ENCODE assay signal across 14 mouse cellular contexts in the genomic region with DNA sequence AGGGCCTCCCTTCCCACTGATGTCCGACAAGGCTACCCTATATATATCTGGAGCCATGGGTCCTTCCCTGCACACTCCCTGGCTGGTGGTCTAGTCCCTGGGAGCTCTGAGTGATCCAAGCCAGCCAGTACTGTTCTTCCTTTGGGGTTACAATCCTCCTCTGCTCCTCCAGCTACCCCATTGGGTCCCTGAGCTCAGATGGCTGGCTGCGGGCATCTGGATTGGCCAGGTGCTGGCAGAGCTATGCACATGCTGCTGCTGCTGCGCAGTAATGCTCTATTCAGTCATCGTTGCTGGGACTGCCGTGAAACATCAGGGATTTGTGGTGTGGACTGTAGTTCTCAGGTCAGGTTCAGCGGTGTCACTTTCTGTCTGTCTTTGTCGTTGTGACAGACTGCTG. TPM values are rescaled to one million over a fixed set of nuclear protein-coding genes. Genes with fewer than 3 reads are reported as not detected.
"Had no signal": no experiment of that assay in that cellular context is flagged by ENCODE, and none has a peak within 500 bp of the region (broad histone marks: within the 10 kb centered on the region; RNA-seq: fewer than 3 reads in every experiment).

No protein-coding gene starts in this region.

- H3K4me1 ChIP-seq: limb, embryonic 15.5 days; midbrain, embryonic 12.5 days; midbrain, embryonic 15.5 days; neural tube, embryonic 12.5 days had no signal

- ATAC-seq: liver, postnatal 0 days; lung, postnatal 0 days; midbrain, embryonic 15.5 days had no signal

- H3K4me2 ChIP-seq: limb, embryonic 15.5 days; liver, embryonic 11.5 days; lung, embryonic 14.5 days; midbrain, embryonic 12.5 days; midbrain, embryonic 15.5 days; neural tube, embryonic 12.5 days had no signal

- H3K9ac ChIP-seq: limb, embryonic 15.5 days; liver, embryonic 14.5 days; liver, postnatal 0 days; lung, embryonic 14.5 days; midbrain, embryonic 12.5 days; midbrain, embryonic 15.5 days; neural tube, embryonic 12.5 days had no signal

- H3K27ac ChIP-seq: limb, embryonic 15.5 days; liver, embryonic 14.5 days; macrophage; midbrain, embryonic 12.5 days; midbrain, embryonic 15.5 days; neural tube, embryonic 12.5 days had no signal

- DNase-seq: kidney, adult 9 months; kidney, postnatal 14 days; liver, postnatal 0 days; lung, embryonic 14.5 days; thymus, adult 18-20 months; thymus, postnatal 36 days had no signal

- H3K27me3 ChIP-seq: limb, embryonic 15.5 days; midbrain, embryonic 12.5 days; midbrain, embryonic 15.5 days; neural tube, embryonic 12.5 days had no signal

- H3K9me3 ChIP-seq: limb, embryonic 15.5 days; midbrain, embryonic 12.5 days; midbrain, embryonic 15.5 days; neural tube, embryonic 12.5 days had no signal

- H3K4me3 ChIP-seq: limb, embryonic 15.5 days; midbrain, embryonic 12.5 days; midbrain, embryonic 15.5 days; neural tube, embryonic 12.5 days had no signal

RNA-seq across cellular contexts. Expression of gene Abcc2, which starts 57.2 kb away (rescaled TPM):
- polyA plus RNA-seq: lung, embryonic 14.5 days; midbrain, embryonic 12.5 days had no signal
